Mouse (Mus musculus) CH12.LX (cell line): Measurements from ENCODE around the gene Syt8. TPM values are rescaled to one million over a fixed set of nuclear protein-coding genes. Genes with fewer than 3 reads are reported as not detected.

Experiments
- DNase-seq: peaks from one replicate; pipeline ENCODE4 v3.0.0-alpha.2; 2013; ENCODE audit errors: extremely low read depth
- H3K27ac ChIP-seq: 2 replicates; pipeline ENCODE4 v1.5.1; 2012; ENCODE audit warnings: low read depth, mild to moderate bottlenecking, control low read depth, moderate library complexity; ENCODE audit not compliant: insufficient read depth
- H3K27me3 ChIP-seq: replicated peaks from 2 replicates; pipeline ENCODE3; 2012; ENCODE audit warnings: inconsistent platforms
- H3K36me3 ChIP-seq, 2 experiments: replicated peaks in 1 of 2; 2 replicates each; pipeline versions ENCODE3 to v1.6.1; 2012; ENCODE audit warnings: inconsistent platforms in 1 of 2, low read length in 1 of 2, mild to moderate bottlenecking in 1 of 2, mixed read lengths in 1 of 2, moderate library complexity in 1 of 2; ENCODE audit not compliant: control insufficient read depth in 1 of 2, insufficient read depth in 1 of 2
- H3K4me1 ChIP-seq, 2 experiments: 2 replicates each; pipeline ENCODE4 v1.6.1; 2012; ENCODE audit warnings: inconsistent platforms in 1 of 2, moderate library complexity in 1 of 2; ENCODE audit not compliant: insufficient read depth in 2 of 2, control insufficient read depth in 1 of 2
- H3K4me2 ChIP-seq: 2 replicates; pipeline ENCODE4 v1.6.1; 2012; ENCODE audit warnings: low read depth, mild to moderate bottlenecking, control low read depth; ENCODE audit not compliant: poor library complexity, insufficient read depth, severe bottlenecking
- H3K4me3 ChIP-seq, 3 experiments: fragments of 150-350 bp in 1 of 3; sonication (generic) in 1 of 3; replicated peaks in 1 of 3; 2 replicates each; pipeline versions ENCODE3 to v1.5.1; 2011 to 2012; ENCODE audit warnings: low read depth in 2 of 3, low read length in 2 of 3, mild to moderate bottlenecking in 2 of 3, moderate library complexity in 2 of 3, control low read depth in 1 of 3, improper control_type of control experiment in 1 of 3, inconsistent platforms in 1 of 3, mixed read lengths in 1 of 3; ENCODE audit not compliant: poor library complexity in 1 of 3
- H3K79me2 ChIP-seq: replicated peaks from 2 replicates; pipeline ENCODE4 v1.6.1; 2012; ENCODE audit warnings: mild to moderate bottlenecking, moderate library complexity; ENCODE audit not compliant: control insufficient read depth, poor library complexity, insufficient read depth, severe bottlenecking; ENCODE audit errors: extremely low read depth
- H3K9ac ChIP-seq: 2 replicates; pipeline ENCODE4 v1.6.1; 2012; ENCODE audit warnings: low read depth, mild to moderate bottlenecking, control low read depth, moderate library complexity; ENCODE audit not compliant: insufficient read depth
- H3K9me3 ChIP-seq: replicated peaks from 2 replicates; pipeline ENCODE3; 2012; ENCODE audit warnings: low read length, inconsistent platforms, mixed read lengths
- CHD2 ChIP-seq: IDR thresholded peaks from 2 replicates; pipeline ENCODE4 v1.6.1; 2011; ENCODE audit warnings: low read length, improper control_type of control experiment
- E2F4 ChIP-seq: IDR thresholded peaks from 2 replicates; pipeline ENCODE4 v1.6.1; 2011; ENCODE audit warnings: low read depth, low read length, improper control_type of control experiment; ENCODE audit not compliant: insufficient replicate concordance
- ETS1 ChIP-seq: conservative IDR thresholded peaks from 2 replicates; pipeline ENCODE4 v1.6.1; 2012; ENCODE audit warnings: low read depth, mild to moderate bottlenecking, inconsistent platforms, low read length, improper control_type of control experiment, moderate library complexity
- GABPA ChIP-seq: IDR thresholded peaks from 2 replicates; pipeline ENCODE4 v1.6.1; 2012; ENCODE audit warnings: low read depth, low read length, improper control_type of control experiment, inconsistent platforms; ENCODE audit not compliant: insufficient replicate concordance
- HCFC1 ChIP-seq: IDR thresholded peaks from 2 replicates; pipeline ENCODE4 v1.6.1; 2012; ENCODE audit warnings: low read depth, mild to moderate bottlenecking, inconsistent platforms, low read length, improper control_type of control experiment
- IRF4 ChIP-seq: IDR thresholded peaks from 2 replicates; pipeline ENCODE4 v1.6.1; 2014; ENCODE audit warnings: low read depth, mild to moderate bottlenecking, inconsistent platforms, low read length, improper control_type of control experiment
- JUN ChIP-seq: IDR thresholded peaks from 2 replicates; pipeline ENCODE4 v1.6.1; 2011; ENCODE audit warnings: low read depth, mild to moderate bottlenecking, low read length, improper control_type of control experiment, moderate library complexity; ENCODE audit not compliant: insufficient read depth
- JUND ChIP-seq: conservative IDR thresholded peaks from 2 replicates; pipeline ENCODE4 v1.6.1; 2011; ENCODE audit warnings: low read depth, low read length, improper control_type of control experiment
- MAFK ChIP-seq: IDR thresholded peaks from 2 replicates; pipeline ENCODE4 v1.6.1; 2011; ENCODE audit warnings: low read length, improper control_type of control experiment; ENCODE audit not compliant: insufficient replicate concordance
- MYC ChIP-seq: IDR thresholded peaks from 2 replicates; pipeline ENCODE4 v1.6.1; 2011; ENCODE audit warnings: low read depth, mild to moderate bottlenecking, improper control_type of control experiment, low read length
- NRF1 ChIP-seq: IDR thresholded peaks from 2 replicates; pipeline ENCODE4 v1.6.1; 2014; ENCODE audit warnings: low read depth, mild to moderate bottlenecking, inconsistent platforms, low read length, improper control_type of control experiment, moderate library complexity
- PAX5 ChIP-seq: IDR thresholded peaks from 2 replicates; pipeline ENCODE4 v1.6.1; 2012; ENCODE audit warnings: low read length, inconsistent platforms, mixed read lengths
- POLR2A ChIP-seq: IDR thresholded peaks from 2 replicates; pipeline ENCODE4 v1.6.1; 2011; ENCODE audit warnings: low read depth, mild to moderate bottlenecking, improper control_type of control experiment, low read length
- TBP ChIP-seq: conservative IDR thresholded peaks from 2 replicates; pipeline ENCODE4 v1.6.1; 2011; ENCODE audit warnings: low read depth, low read length, improper control_type of control experiment
- TCF12 ChIP-seq: IDR thresholded peaks from 2 replicates; pipeline ENCODE4 v1.6.1; 2014; ENCODE audit warnings: low read depth, mild to moderate bottlenecking, inconsistent platforms, low read length, improper control_type of control experiment
- USF1 ChIP-seq: IDR thresholded peaks from 2 replicates; pipeline ENCODE4 v1.6.1; 2014; ENCODE audit warnings: low read depth, mild to moderate bottlenecking, inconsistent platforms, low read length, improper control_type of control experiment
- USF2 ChIP-seq: conservative IDR thresholded peaks from 2 replicates; pipeline ENCODE4 v1.6.1; 2011; ENCODE audit warnings: low read depth, low read length, improper control_type of control experiment
- ZMIZ1 ChIP-seq: IDR thresholded peaks from 2 replicates; pipeline ENCODE4 v1.6.1; 2012; ENCODE audit warnings: low read depth, mild to moderate bottlenecking, inconsistent platforms, low read length, improper control_type of control experiment
- ZNF384 ChIP-seq: IDR thresholded peaks from 2 replicates; pipeline ENCODE4 v1.6.1; 2012; ENCODE audit warnings: low read depth, low read length, improper control_type of control experiment, inconsistent platforms
- dilution Hi-C: fragments of 300-500 bp; cut with MboI; formaldehyde crosslinking; loops from 2 replicates; pipeline ENCODE4 v1.14.3; 2020; ENCODE audit warnings: low sequenced_read_pairs; ENCODE audit not compliant: extremely low pct_unique_long_range_greater_than_20kb, extremely low pct_ligation_motif_present
- in situ Hi-C: fragments of 300-500 bp; cut with MboI; formaldehyde crosslinking; loops from 3 replicates; pipeline ENCODE4 v1.14.3; 2019; ENCODE audit warnings: low sequenced_read_pairs, low pct_ligation_motif_present, low pct_unique_long_range_greater_than_20kb, mixed read lengths
- polyA plus RNA-seq: library from polyadenylated mRNA; unstranded; fragments of >175 nt; gene quantifications from 2 replicates; pipeline ENCODE4 v1.2.1, GENCODE M21; 2012; ENCODE audit warnings: low read depth; ENCODE audit not compliant: insufficient read length
- total RNA-seq, 2 experiments: library from RNA; depleted of rRNA; stranded (reverse); fragments of 300-350 nt in 1 of 2; fragments of >200 nt in 1 of 2; gene quantifications; 2 replicates each; pipeline ENCODE4 v1.2.3; 2012 to 2014

Syt8 gene
- total and polyA plus RNA-seq, 3 experiments: not detected

GRCm38 (mm10) chr7:142394261-142395190 is 40.1 kb upstream of the Syt8 start:
- no peak overlapping the region for H3K4me3 ChIP-seq
- dilution Hi-C loops: no loop called here
- H3K9ac ChIP-seq: no peak overlapping the region

GRCm38 (mm10) chr7:142395472-142395871 is 39.2 kb upstream of the Syt8 start:
- no peak for TF ChIP-seq POLR2A
- no peak for TF ChIP-seq GABPA
- no peak for TF ChIP-seq HCFC1
- no peak for TF ChIP-seq ETS1
- TF ChIP-seq, all 38 proteins: peak for 0
- Histone ChIP-seq H3K27me3 (no peaks in the 10 kb centered on the region), H3K4me2 (no peak overlapping the region), H3K4me1 (peaks cover 28 to 63% of the 10 kb centered on the region in 2 experiments), H3K27ac (no peak overlapping the region), H3K9me3 (no peaks in the 10 kb centered on the region), H3K79me2 (no peaks in the 10 kb centered on the region), H3K9ac (no peak overlapping the region), H3K4me3 (no peak overlapping the region), H3K36me3 (no peaks in the 10 kb centered on the region)
- in situ Hi-C loops (no loop called here), dilution Hi-C loops (no loop called here)
- no peak for DNase-seq

More at GRCm38 (mm10) chr7:142394261-142395190, 40.1 kb upstream of the Syt8 start:
- Histone ChIP-seq H3K4me2 (no peak overlapping the region), H3K79me2 (no peaks in the 10 kb centered on the region), H3K27me3 (no peaks in the 10 kb centered on the region), H3K27ac (no peak overlapping the region), H3K36me3 (no peaks in the 10 kb centered on the region), H3K9me3 (no peaks in the 10 kb centered on the region), H3K4me1 (peaks cover 28 to 66% of the 10 kb centered on the region in 2 experiments)
- no peak for DNase-seq
- in situ Hi-C loops: no loop called here
- no peak for TF ChIP-seq ZMIZ1
- TF ChIP-seq JUND: no peak
- no peak for TF ChIP-seq MYC
- TF ChIP-seq IRF4: no peak
- no peak for TF ChIP-seq E2F4
- TF ChIP-seq CHD2: no peak
- TF ChIP-seq TBP: no peak
- no peak for TF ChIP-seq JUN
- no peak for TF ChIP-seq TCF12
- no peak for TF ChIP-seq ZNF384
- no peak for TF ChIP-seq MAFK
- TF ChIP-seq USF2: no peak
- no peak for TF ChIP-seq ETS1
- no peak for TF ChIP-seq NRF1
- no peak for TF ChIP-seq USF1
- TF ChIP-seq GABPA: no peak
- TF ChIP-seq PAX5: no peak
